Mouse (Mus musculus) ES-E14 (cell line): ENCODE data around the gene Sec14l1. TPM values are rescaled to one million over a fixed set of nuclear protein-coding genes. Genes with fewer than 3 reads are reported as not detected.

Source experiments
- DNase-seq: peaks from one replicate; pipeline ENCODE4 v3.0.0-alpha.2; 2013; ENCODE audit warnings: low read depth, low spot score
- H3K27ac ChIP-seq: 2 replicates; pipeline ENCODE4 v1.5.1; 2012; ENCODE audit warnings: low read depth, mild to moderate bottlenecking, low read length, moderate library complexity, mixed read lengths; ENCODE audit not compliant: poor library complexity, insufficient read depth, severe bottlenecking
- H3K36me3 ChIP-seq: 2 replicates; pipeline ENCODE4 v1.6.1; 2012; ENCODE audit warnings: mild to moderate bottlenecking, low read length, moderate library complexity, mixed read lengths; ENCODE audit not compliant: control insufficient read depth, poor library complexity, insufficient read depth, severe bottlenecking
- H3K4me1 ChIP-seq, 2 experiments: fragments of 150-350 bp in 1 of 2; sonication (generic) in 1 of 2; 2 replicates each; pipeline ENCODE4 v1.6.1; 2012; ENCODE audit warnings: low read length in 2 of 2, mild to moderate bottlenecking in 1 of 2, mixed read lengths in 1 of 2; ENCODE audit not compliant: control insufficient read depth in 2 of 2, insufficient read depth in 2 of 2, poor library complexity in 1 of 2
- H3K4me3 ChIP-seq, 2 experiments: fragments of 150-350 bp in 1 of 2; sonication (generic) in 1 of 2; 2 replicates each; pipeline ENCODE4 v1.5.1; 2012; ENCODE audit warnings: low read length in 2 of 2, low read depth in 1 of 2, mild to moderate bottlenecking in 1 of 2, mixed read lengths in 1 of 2; ENCODE audit not compliant: insufficient read depth in 1 of 2, poor library complexity in 1 of 2, severe bottlenecking in 1 of 2
- H3K9ac ChIP-seq: 2 replicates; pipeline ENCODE4 v1.6.1; 2012; ENCODE audit warnings: low read depth, mild to moderate bottlenecking, low read length, mixed read lengths; ENCODE audit not compliant: poor library complexity, insufficient read depth, severe bottlenecking
- H3K9me3 ChIP-seq: fragments of 150-350 bp; sonication (generic); 2 replicates; pipeline ENCODE4 v1.6.1; 2012; ENCODE audit warnings: low read depth, mild to moderate bottlenecking, low read length; ENCODE audit not compliant: control insufficient read depth, insufficient read depth
- CHD2 ChIP-seq: IDR thresholded peaks from 2 replicates; pipeline ENCODE4 v1.6.1; 2014; ENCODE audit warnings: mild to moderate bottlenecking, low read depth, low read length, inconsistent platforms
- HCFC1 ChIP-seq: IDR thresholded peaks from 2 replicates; pipeline ENCODE4 v1.6.1; 2012; ENCODE audit warnings: low read length, inconsistent platforms, borderline replicate concordance; ENCODE audit not compliant: insufficient read depth
- MAFK ChIP-seq: IDR thresholded peaks from 2 replicates; pipeline ENCODE4 v1.6.1; 2014; ENCODE audit warnings: mild to moderate bottlenecking, low read depth, low read length, inconsistent platforms; ENCODE audit not compliant: insufficient read depth
- ZC3H11A ChIP-seq: IDR thresholded peaks from 2 replicates; pipeline ENCODE4 v1.6.1; 2012; ENCODE audit warnings: low read depth, mild to moderate bottlenecking, inconsistent platforms, low read length, borderline replicate concordance
- ZNF384 ChIP-seq: IDR thresholded peaks from 2 replicates; pipeline ENCODE4 v1.6.1; 2012; ENCODE audit warnings: low read depth, low read length, inconsistent platforms
- in situ Hi-C, 2 experiments: fragments of 600-800 bp; cut with MboI; formaldehyde crosslinking; loops; one replicate each; pipeline ENCODE4 v1.15.1; 2025; ENCODE audit warnings: low sequenced_read_pairs in 2 of 2, inconsistent platforms in 1 of 2; ENCODE audit not compliant: unreplicated experiment in 2 of 2
- total RNA-seq: library from RNA; depleted of rRNA; stranded (reverse); fragments of 300-350 nt; gene quantifications from 2 replicates; pipeline ENCODE4 v1.2.3, GENCODE M21; 2012

The Sec14l1 gene
- total RNA-seq, 1 experiment: 36.7 TPM

DNA sequence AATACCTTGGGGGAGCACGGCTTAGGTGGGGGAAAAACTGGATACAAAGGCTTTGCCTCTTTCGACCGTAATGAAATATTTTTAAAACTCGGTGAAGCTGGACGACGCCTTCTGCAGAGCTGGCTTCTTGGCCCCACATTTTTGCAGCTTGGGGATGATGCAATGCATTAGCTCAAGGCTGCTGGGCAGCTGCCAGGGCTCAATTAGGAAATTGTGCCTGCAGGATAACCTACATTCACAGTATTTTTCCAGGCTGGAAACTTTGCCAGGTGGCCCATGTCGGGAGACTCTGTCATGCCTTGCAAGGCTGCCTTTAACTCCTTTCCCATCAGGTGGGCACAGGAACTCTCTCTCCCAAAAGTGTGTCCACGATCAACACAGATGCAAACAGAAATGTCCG is 6.4 kb upstream of the Sec14l1 start:
- Histone ChIP-seq H3K36me3 (no peaks in the 10 kb centered on the region), H3K4me3 (no peak overlapping the region), H3K27ac (no peak overlapping the region), H3K4me1 (peaks cover 4 to 17% of the 10 kb centered on the region in 2 experiments; a peak in 3 of 4 replicates), H3K9ac (no peak overlapping the region), H3K9me3 (no peaks in the 10 kb centered on the region)
- no peak for TF ChIP-seq CHD2
- no peak for TF ChIP-seq ZNF384
- no peak for TF ChIP-seq MAFK
- TF ChIP-seq HCFC1: no peak
- TF ChIP-seq ZC3H11A: no peak
- in situ Hi-C loops: no loop called here
- DNase-seq: no peak

DNA sequence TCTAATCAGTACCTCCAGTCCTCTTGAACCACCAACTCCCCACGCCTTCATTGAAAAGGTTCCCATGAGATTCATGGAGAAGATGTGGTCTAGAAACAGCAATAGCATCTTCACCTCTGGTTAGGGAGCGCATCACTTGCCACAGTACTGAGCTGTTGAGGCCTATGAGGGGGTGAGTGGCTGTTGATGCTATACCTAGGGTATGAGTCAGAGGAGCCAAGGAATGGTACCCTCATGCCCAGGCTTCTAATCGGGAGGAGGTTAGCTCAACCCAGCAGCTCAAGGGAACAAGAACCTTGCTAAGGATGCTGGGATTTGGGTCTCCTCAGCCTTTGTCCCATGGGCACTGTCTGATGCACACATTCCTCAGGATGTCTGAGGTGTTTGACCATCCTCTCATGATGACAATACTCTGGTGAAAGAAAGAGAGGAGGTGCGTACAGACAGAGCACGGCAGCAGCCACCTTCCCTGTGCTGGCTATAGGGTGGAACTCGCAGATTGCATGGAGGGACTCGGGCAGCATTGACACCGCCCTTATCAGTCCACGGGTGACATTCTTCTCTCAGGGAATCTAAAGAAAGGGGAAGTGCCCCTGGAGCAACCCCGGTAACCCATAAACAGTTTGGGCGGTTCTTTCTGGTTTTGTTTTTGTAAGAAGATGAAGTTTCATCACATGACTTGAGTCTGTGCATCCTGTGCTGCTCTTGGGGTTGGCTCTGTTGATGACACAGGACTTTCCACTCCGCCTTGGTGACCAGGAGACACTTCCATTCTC is 5.6 kb upstream of the Sec14l1 start:
- TF ChIP-seq ZNF384 (no peak), ZC3H11A (no peak), HCFC1 (no peak), MAFK (no peak), CHD2 (no peak)
- H3K4me1 ChIP-seq: peaks cover 4 to 15% of the 10 kb centered on the region in 2 experiments; a peak in 3 of 4 replicates
- in situ Hi-C loops: no loop called here
- H3K9me3 ChIP-seq: no peaks in the 10 kb centered on the region
- H3K27ac ChIP-seq: no peak overlapping the region
- H3K9ac ChIP-seq: no peak overlapping the region
- no peak for DNase-seq
- H3K36me3 ChIP-seq: no peaks in the 10 kb centered on the region
- H3K4me3 ChIP-seq: no peak overlapping the region

DNA sequence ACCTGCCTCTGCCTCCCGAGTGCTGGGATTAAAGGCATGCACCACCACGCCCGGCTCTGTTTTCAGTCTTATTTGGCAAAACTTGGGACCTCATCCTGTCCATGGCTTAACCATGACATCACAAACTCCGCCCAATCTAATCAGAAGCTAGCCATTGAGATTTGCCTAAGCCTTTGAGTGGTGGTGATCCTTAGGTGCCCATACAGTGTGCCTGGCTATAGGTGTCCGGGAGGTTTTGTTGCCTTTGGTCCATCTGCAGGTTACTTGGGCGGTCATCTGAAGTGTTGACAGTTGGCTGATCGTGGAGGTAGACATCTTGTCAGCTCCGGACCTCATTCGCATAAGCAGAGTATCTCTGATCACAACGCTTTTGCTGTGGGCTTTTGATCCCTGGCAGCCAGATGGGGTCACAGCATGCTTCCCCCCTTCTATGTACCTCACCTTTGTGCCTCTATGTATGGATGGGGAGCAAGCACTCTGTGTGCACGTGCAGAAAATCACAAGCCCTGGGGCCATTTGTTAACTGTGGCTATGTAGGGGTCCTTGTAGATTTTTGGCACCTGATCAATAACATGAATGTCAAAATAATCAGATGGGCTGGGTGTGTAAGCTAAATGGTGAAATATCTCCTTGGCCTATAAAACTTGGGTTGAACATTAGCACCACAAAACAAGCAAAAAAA is 2.9 kb upstream of the Sec14l1 start:
- DNase-seq: no peak
- no peak for TF ChIP-seq ZC3H11A
- no peak for TF ChIP-seq CHD2
- TF ChIP-seq ZNF384: no peak
- no peak for TF ChIP-seq MAFK
- no peak for TF ChIP-seq HCFC1
- Histone ChIP-seq H3K4me3 (no peak overlapping the region), H3K9ac (peak overlapping the region; percentile 35; the same call in 1 of the 2 replicates), H3K4me1 (peaks cover 0 to 10% of the 10 kb centered on the region in 2 experiments; a peak in 3 of 4 replicates), H3K27ac (peak overlapping the region; percentile 80), H3K36me3 (no peaks in the 10 kb centered on the region; the same call in 1 of the 2 replicates), H3K9me3 (no peaks in the 10 kb centered on the region)
- in situ Hi-C loops: no loop called here

DNA sequence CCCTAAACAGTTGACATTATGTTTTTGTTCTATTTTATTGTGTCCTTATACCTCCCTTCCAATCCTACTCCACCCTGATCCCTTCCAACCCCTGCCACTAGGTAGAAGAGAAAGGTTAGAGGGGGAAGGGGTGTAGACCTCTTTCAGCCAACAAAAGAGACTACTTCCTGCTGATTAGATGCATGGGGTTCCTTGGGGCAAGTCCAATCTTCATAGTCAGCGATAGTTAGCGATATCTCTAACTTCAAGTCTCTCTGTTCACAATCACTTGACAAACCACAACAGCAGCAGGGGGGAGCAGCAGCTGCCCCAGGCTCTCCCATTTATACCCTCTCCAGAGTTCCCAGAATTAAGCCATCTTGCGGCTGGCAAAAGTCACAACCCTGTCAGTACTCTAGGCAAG is 2.3 kb upstream of the Sec14l1 start:
- DNase-seq: no peak
- Histone ChIP-seq H3K9me3 (no peaks in the 10 kb centered on the region), H3K4me1 (peaks cover 0 to 11% of the 10 kb centered on the region in 2 experiments; a peak in 2 of 4 replicates), H3K9ac (no peak overlapping the region), H3K36me3 (peaks cover 4% of the 10 kb centered on the region), H3K27ac (peak overlapping the region; percentile 80), H3K4me3 (no peak overlapping the region)
- in situ Hi-C loops: no loop called here
- TF ChIP-seq MAFK (no peak), HCFC1 (no peak), CHD2 (no peak), ZC3H11A (no peak), ZNF384 (no peak)
